Mouse (Mus musculus): ENCODE results near the gene Fmod. TPM values are rescaled to one million over a fixed set of nuclear protein-coding genes. Genes with fewer than 3 reads are reported as not detected.

The Fmod gene
- 55.3 and 105 TPM in 2 replicates for polyA plus RNA-seq (2012; rRNA removed)

- no peak for DNase-seq (ENCODE audit: low read depth)
These were observed at the start of gene Fmod for GRCm38 (mm10) chr1:134037172-134037571. Fmod (plus strand) TSS chr1:134037254.

GRCm38 (mm10) chr1:133988845-133989244 lies 48.2 kb upstream of the Fmod start:
- DNase-seq (ENCODE audit: low read depth): no peak

GRCm38 (mm10) chr1:133991277-133991676 lies 45.8 kb upstream of the Fmod start:
- DNase-seq (ENCODE audit: low read depth): no peak

GRCm38 (mm10) chr1:134005490-134005889 lies 31.6 kb upstream of the Fmod start:
- DNase-seq (ENCODE audit: low read depth): no peak

- DNase-seq (ENCODE audit: low read depth): no peak
These were observed 30.8 kb upstream of the Fmod start for GRCm38 (mm10) chr1:134006105-134006764.

- no peak for DNase-seq (ENCODE audit: low read depth)
These were observed 12.6 kb upstream of the Fmod start for GRCm38 (mm10) chr1:134024293-134024971.

GRCm38 (mm10) chr1:134025975-134026374 lies 11.1 kb upstream of the Fmod start:
- no peak for DNase-seq (ENCODE audit: low read depth)

GRCm38 (mm10) chr1:134026741-134027140 lies 10.3 kb upstream of the Fmod start:
- DNase-seq (ENCODE audit: low read depth): no peak

- DNase-seq (ENCODE audit: low read depth): no peak
These were observed 8.8 kb upstream of the Fmod start for GRCm38 (mm10) chr1:134028161-134028846.

- no peak for DNase-seq (ENCODE audit: low read depth)
These were observed 562 bp upstream of the Fmod start for GRCm38 (mm10) chr1:134036492-134036891.

GRCm38 (mm10) chr1:134038336-134038735 lies 1.3 kb downstream of the Fmod start:
- DNase-seq (ENCODE audit: low read depth): no peak

GRCm38 (mm10) chr1:134039361-134039760 lies 2.3 kb downstream of the Fmod start:
- DNase-seq (ENCODE audit: low read depth): no peak

GRCm38 (mm10) chr1:134041900-134042299 lies 4.8 kb downstream of the Fmod start:
- DNase-seq (ENCODE audit: low read depth): no peak

GRCm38 (mm10) chr1:134042341-134042740 lies 5.3 kb downstream of the Fmod start:
- no peak for DNase-seq (ENCODE audit: low read depth)

- no peak for DNase-seq (ENCODE audit: low read depth)
These were observed 7.8 kb downstream of the Fmod start for GRCm38 (mm10) chr1:134044805-134045204.

GRCm38 (mm10) chr1:134045971-134046370 lies 8.9 kb downstream of the Fmod start:
- no peak for DNase-seq (ENCODE audit: low read depth)

GRCm38 (mm10) chr1:134046387-134046786 lies 9.3 kb downstream of the Fmod start:
- no peak for DNase-seq (ENCODE audit: low read depth)

- DNase-seq (ENCODE audit: low read depth): no peak
These were observed 10.4 kb downstream of the Fmod start for GRCm38 (mm10) chr1:134047431-134047830.

GRCm38 (mm10) chr1:134048759-134049158 lies 11.7 kb downstream of the Fmod start:
- no peak for DNase-seq (ENCODE audit: low read depth)

- no peak for DNase-seq (ENCODE audit: low read depth)
These were observed 12.5 kb downstream of the Fmod start for GRCm38 (mm10) chr1:134049542-134049941.

GRCm38 (mm10) chr1:134053207-134053606 lies 16.2 kb downstream of the Fmod start:
- no peak for DNase-seq (ENCODE audit: low read depth)

- DNase-seq (ENCODE audit: low read depth): no peak
These were observed 18.0 kb downstream of the Fmod start for GRCm38 (mm10) chr1:134055058-134055457.
